Mouse (Mus musculus) CD4-positive, CD25-positive, alpha-beta regulatory T cell, adult 4 months (primary cell): ENCODE measurements around the gene a. TPM values are rescaled to one million over a fixed set of nuclear protein-coding genes. Genes with fewer than 3 reads are reported as not detected.
"Not testable (repeated sequence)": the region's sequence is repeated elsewhere in the genome, so short reads cannot be mapped to it uniquely, and the experiment has no call there.

Experiments used
- ATAC-seq: one replicate; pipeline ENCODE4 v1.8.0; 2017
- polyA plus RNA-seq, 2 experiments: library from polyadenylated mRNA; unstranded; fragments of 100-300 nt; shearing (Covaris generic); gene quantifications; one replicate each; pipeline ENCODE4 v1.2.1; 2017

a gene
- polyA plus RNA-seq, 2 experiments from 2014 or later, result not detected

GRCm38 (mm10) chr2:154863672-154864071 is 72.5 kb downstream of the a start:
- ATAC-seq, result no peak

- ATAC-seq, result no peak
These were observed 74.5 kb downstream of the a start for GRCm38 (mm10) chr2:154865696-154866095.

- no peak for ATAC-seq
These were observed 76.9 kb downstream of the a start for GRCm38 (mm10) chr2:154868106-154868505.

- ATAC-seq, result no peak
These were observed 78.9 kb downstream of the a start for GRCm38 (mm10) chr2:154869954-154870641.

DNA sequence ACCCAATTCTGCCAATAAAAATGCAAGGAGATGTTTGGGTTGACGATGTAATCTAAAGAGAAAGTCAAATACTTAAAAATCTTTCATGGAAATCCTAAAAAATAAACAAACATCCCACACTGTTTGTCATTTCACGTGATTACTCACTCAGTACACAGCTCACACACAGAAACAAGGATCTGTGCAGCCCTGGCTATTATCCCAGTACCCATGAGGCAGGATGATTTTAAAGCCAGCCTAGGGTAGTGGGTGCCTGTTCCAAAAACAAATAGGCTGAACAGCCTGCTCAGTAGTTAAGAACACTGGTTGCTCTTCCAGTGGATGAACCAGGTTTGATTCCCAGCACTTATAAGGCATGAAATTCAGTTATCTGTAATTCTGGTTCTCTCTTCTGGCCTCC is 85.4 kb downstream of the a start:
- ATAC-seq, result no peak

DNA sequence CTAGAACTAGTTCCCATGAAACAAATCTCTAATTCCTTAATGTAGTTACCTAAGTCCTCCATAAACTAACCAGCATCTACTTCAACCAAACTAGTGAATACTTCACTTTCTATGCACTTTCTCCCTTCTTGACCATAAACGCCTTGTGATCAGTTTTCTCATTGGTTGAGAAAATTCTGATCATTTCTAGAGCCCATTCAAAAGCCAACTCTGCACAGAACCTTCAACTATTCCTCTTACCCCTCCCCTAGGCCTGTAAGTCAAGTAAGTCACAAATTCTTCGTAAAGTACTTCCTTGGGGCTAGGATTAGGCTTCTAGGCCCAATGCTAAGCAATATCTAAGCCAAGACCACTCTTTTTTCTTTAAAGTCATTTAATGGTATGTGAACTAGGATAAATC is 100.4 kb downstream of the a start:
- ATAC-seq, result no peak

- ATAC-seq, result peak; percentile 95
These were observed 101.2 kb downstream of the a start, which contains the start of gene Eif2s2 for GRCm38 (mm10) chr2:154892201-154893044. TSS of gene Eif2s2 (minus strand) at chr2:154892935.

DNA sequence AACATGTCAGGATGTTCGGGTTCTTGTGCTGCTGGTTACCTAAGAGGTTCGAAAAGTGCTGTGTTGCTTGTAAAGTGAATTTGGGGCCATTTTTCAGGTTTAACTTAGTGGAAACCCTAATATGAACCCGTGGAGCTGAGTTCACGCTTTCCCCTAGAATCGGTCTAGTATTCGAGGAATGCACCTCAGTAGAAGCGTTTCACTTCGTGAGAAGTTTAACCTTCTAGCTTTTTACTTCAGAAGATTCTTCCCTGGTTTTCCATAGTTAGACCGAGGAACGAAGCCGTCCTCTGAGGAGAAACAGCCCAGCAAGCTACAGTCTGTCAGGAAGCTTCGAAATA is 101.8 kb downstream of the a start:
- ATAC-seq, result peak; percentile 18

DNA sequence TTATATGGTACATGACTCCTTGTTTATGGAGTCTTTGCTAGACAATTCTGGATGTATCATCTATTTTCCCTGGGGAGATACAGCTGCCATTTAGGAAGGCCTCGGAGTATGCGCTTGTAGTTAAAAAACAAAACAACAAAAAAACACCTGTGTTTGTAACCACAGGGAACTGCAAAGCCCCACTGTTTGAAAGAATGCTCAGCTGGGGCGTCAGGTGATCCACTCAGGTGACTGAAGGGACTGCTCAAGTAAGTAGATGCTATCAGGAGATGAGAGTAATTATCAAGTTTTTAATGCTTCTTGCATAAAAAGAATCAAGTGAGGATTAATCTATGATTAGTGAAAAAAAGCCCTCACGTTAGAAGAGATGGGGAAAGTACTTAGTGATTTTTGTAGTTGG is 102.3 kb downstream of the a start:
- ATAC-seq, result no peak

- not testable (repeated sequence) for ATAC-seq
These were observed 107.8 kb downstream of the a start for GRCm38 (mm10) chr2:154899004-154899403.

GRCm38 (mm10) chr2:154899412-154899811 is 108.2 kb downstream of the a start:
- ATAC-seq, result not testable (repeated sequence)

DNA sequence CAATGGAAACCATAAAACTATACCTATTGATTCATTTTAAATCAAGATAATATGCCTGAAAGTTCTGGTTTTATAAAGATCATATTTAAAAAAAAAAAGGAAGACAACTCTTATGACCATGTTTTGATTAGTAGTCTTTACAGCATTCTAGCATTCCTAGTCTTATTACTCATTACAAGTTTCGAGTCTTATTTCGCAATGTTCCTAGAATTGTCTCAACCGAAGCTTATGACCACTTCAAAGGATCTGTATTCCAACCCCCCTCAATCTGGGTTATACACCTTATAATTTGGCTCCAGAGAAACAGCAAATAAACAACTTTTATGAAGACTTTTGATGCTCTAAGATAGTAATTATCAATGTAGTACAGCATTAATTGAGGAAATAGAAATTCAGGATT is 110.9 kb downstream of the a start:
- no peak for ATAC-seq

- no peak for ATAC-seq
These were observed 114.6 kb downstream of the a start for GRCm38 (mm10) chr2:154905796-154906195.

DNA sequence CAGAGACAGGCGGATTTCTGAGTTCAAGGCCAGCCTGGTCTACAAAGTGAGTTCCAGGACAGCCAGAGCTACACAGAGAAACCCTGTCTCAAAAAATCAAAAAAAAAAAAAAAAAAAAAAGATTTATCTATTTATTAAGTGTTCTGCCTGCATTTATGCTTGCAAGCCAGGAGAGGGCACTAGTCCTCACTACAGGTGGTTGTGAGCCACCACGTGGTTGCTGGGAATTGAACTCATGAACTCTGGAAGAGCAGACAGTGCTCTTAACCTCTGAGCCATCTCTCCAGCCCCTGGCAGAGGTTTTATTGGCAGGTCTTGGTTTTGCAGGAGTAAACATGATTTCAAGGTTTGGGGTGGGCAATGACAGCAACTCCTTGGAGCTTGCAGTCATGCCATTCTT is 117.0 kb downstream of the a start:
- not testable (repeated sequence) for ATAC-seq

DNA sequence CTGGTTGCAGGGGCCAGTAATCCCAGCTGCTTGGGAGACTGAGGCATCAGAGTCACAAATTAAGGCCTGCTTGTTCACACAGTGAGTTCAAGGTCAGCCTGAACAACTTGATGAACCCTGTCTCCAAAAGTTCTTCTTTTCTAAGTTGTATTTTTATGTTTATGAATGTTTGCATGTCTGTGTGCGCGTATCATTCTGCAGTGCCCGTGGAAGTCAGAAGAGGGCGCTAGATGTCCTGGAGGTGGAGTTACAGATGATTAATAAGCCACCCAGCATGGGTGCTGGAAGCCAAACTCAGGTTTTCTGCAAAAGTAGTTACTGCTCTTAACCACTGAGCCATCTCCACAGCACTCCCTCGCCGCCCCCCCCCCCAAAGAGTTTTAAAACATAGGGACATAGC is 118.6 kb downstream of the a start:
- ATAC-seq, result no peak

DNA sequence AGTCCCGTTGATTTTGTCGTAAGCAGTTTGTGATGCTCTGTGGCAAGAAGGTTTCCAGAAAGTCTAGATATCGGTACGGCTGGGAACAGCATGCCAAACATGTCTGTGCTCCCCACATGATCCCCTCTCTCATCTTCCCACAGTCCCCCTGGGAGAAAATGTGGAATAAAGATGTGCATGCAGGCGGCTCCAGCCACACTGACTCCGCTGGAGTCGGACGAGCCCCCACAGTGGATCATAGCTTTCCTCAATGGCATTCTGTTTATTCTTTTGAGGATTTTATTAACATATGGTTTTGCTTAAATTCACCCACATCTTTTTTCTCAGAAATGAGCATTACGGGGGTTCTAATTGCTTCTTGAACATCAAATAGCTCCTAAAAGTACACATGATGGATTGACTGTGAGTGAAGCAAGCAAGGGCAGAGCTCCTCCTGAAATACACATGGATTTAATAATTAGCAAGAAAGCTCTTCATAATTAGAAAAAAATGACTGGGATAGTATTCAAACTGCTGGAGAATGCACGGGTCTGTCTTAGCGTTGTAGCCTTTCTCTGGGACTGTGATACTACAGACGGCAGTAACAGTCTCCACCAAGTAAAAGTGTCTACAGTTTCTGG is 124.8 kb downstream of the a start:
- ATAC-seq, result no peak

GRCm38 (mm10) chr2:154916547-154916946 is 125.3 kb downstream of the a start:
- no peak for ATAC-seq

GRCm38 (mm10) chr2:154917866-154918641 is 126.9 kb downstream of the a start:
- no peak for ATAC-seq

- no peak for ATAC-seq
These were observed 129.7 kb downstream of the a start for GRCm38 (mm10) chr2:154920896-154921295.

DNA sequence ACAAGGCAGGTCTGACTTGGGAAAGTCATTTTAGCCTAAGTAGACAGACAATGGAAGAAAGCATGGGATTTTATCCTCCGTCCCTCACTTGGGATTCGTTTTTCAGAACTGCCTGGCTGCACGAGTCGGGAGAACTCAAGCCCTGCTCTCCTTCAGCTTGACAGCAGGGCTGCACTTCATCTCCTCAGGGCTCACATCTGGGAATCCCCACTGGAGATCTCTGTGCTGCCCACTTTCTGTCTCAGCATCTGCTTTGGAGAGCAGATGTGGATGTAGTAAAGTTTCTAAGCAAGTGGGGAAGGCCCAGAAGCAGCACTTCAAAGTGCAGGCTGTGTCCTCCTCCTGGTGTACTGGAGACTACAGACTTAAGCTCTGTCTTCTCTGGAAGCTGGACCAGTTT is 130.9 kb downstream of the a start:
- ATAC-seq, result not testable (repeated sequence)

DNA sequence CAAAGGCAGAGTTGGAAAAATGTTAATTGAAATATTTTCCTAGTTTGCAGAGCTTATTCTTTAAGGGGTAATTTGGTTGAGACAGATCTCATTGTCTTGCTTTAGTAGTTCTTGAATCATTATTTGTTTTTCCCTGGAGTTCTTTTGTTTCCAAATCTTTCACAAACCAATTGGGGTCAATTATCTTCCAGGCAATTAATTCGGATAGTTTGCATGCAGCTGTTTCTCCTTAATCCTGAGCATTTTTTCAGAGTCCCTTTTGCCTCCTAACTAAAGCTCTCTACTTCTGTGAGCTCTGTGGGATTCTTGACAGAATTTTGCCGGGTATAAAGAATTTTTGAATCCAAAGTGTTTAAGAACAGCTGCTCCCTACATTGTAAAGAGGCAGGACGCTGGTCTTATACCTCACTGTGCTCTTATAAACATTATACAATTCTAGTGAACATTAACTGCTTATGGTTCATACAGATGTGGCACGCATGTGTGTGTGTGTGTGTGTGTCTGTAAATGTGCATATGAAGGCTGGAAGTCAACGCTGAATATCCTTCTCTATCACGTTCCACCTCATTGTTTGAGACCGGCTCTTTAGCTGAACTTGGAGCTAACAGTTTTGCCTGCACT is 134.3 kb downstream of the a start:
- no peak for ATAC-seq

DNA sequence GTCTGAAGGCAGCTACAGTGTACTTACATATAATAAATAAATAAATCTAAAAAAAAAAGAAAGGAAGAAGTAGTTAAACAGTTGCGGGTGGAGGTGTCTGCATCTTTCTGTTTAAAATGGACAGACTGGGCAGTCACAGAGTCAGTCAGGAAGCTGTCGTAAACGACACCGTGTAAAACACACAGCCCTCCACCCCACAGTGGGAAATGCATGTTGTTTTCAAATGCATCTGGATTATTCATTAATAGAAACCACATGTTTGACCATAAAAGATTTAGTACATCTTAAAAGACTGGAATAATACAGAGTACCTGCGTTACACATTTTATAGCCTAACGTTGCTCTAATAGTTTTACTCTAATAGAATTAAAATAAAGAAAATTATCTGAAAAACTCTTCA is 135.6 kb downstream of the a start:
- no peak for ATAC-seq
